Mouse (Mus musculus) regulatory T cell (primary cell): ENCODE results near the gene Clec18a.
"Not testable (repeated sequence)": the region's sequence is repeated elsewhere in the genome, so short reads cannot be mapped to it uniquely, and the experiment has no call there.

ENCODE experiments used
- in situ Hi-C: fragments of 300-600 bp; cut with MboI, MseI; formaldehyde crosslinking; loops from one replicate; pipeline ENCODE4 v1.15.1; 2025; ENCODE audit warnings: high pct_unique_total_duplicates

The Clec18a gene

DNA sequence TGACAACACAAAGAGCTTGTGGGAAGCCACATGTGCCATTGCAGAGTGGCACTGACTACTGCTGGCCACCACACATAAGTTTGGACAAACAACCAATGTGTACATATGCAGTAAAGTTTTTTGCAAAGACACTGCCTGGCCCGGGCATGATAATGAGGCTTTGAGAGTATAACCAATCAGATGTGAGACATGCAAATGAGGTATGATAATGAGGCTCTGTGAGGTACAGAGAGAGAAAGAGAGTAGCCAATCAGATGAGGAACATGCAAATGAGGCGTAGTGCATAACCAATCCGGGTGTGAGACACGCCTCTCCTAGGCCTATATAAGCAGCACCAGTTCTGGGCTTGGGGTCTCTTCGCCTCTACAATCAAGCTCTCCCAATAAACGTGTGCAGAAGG, at the start of gene Clec18a:
Clec18a (minus strand) TSS at position 101 of the 400 bp plus-strand sequence.
- in situ Hi-C loops, result loop anchor here (5.0 to 25.0 kb wide), 2 partner anchors 35 to 455 kb away; partner anchors contain the start of gene Exosc6

- in situ Hi-C loops, result no loop called here
Measured at GRCm38 (mm10) chr8:111130756-111131155, 38.5 kb upstream of the Clec18a start.

DNA sequence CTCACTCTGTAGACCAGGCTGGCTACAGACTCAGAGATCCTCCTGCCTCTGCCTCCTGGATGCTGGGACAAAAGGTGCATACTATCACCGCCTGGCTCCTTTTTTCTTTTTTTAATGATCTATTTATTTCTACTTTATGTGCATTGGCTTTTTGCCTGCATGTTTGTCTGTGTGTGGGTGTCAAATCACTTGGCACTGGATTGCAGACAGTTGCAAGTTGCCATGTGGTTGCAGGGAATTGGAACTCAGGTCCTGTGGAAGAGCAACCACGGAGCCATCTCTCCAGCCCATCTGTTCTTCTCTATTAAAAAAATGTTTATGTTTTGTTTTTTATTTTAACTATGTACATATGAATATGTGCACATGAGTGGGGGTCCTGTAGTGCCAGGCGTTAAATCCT, 27.3 kb upstream of the Clec18a start:
- in situ Hi-C loops, result no loop called here

GRCm38 (mm10) chr8:111114891-111115290, 22.7 kb upstream of the Clec18a start:
- in situ Hi-C loops, result no loop called here

- in situ Hi-C loops, result loop anchor here (5.0 to 25.0 kb wide), 3 partner anchors 38 to 458 kb away; partner anchors contain the start of gene Exosc6
Measured at GRCm38 (mm10) chr8:111094719-111095302, 2.6 kb upstream of the Clec18a start.

DNA sequence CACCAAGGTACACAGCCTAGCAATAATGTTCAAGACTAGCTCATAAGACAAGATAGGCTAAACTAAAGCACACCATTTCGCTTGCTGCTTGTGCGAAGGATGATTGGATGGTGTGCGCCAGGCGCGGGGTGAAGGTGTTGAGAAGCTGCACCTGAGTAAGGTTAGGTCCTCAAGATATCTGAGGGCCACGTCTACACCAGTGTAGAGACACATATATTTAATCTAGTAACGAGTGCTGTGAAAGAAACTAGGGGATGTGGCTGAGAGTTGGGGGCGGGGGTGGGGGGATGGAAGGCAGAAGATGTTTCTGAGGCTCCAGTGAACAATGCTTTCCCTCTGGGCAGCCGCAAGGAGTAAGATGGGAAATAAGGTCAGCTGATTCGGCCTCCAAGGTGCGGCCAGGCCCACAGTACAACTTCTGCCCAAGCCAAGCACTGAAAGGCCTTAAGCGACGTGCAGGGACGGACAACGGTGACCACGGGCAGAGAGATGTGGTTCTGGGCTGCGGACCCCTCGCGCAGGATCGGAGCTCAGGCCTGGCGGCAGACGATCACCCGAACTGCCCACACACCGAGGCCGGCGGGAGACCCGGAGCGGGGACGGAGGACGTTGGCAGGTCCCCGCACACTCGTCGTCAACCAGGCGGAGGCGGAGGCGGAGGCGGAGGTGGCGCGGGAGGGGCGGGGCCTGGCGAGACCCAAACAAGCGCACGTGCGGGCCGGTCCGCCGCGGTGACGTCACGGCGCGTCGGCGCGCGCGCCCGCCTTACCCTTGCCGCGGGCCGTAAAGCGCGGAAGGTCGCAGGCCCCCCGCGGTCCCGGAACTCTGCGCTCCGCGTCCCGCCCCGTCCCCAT, 1.9 kb upstream of the Clec18a start, which contains the start of gene Pdpr:
Pdpr (plus strand) TSS at position 766 of the 854 bp plus-strand sequence.
- in situ Hi-C loops, result loop anchor here (5.0 to 25.0 kb wide), 2 partner anchors 37 to 457 kb away; partner anchors contain the start of gene Exosc6

- in situ Hi-C loops, result loop anchor here (5.0 to 25.0 kb wide), 2 partner anchors 34 to 454 kb away; partner anchors contain the start of gene Exosc6
Measured at GRCm38 (mm10) chr8:111091706-111092105, 520 bp downstream of the Clec18a start.

DNA sequence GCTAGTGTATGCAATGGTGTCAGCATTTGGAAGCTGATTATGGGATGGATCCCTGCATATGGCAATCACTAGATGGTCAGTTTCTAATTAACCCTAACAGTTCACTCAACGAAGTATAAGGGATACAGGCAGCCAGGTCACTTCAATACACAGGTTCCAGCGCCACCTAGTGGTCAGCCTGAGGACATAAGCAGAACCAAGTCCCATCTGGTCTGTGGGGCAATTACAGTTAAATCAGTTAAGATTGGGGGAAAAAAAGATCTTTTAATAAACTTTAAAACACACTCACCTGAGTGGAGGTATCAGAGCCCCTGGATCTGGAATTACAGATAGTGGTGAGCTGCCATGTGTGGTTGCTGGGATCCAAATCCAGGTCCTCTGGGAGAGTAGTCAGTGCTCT, 2.1 kb downstream of the Clec18a start:
- in situ Hi-C loops, result loop anchor here (5.0 to 25.0 kb wide), 2 partner anchors 33 to 453 kb away; partner anchors contain the start of gene Exosc6

- in situ Hi-C loops, result loop anchor here (25.0 kb wide), 1 partner anchor 447 kb away; no protein-coding TSS in a partner anchor
Measured at GRCm38 (mm10) chr8:111083936-111084335, 8.3 kb downstream of the Clec18a start.

- in situ Hi-C loops, result loop anchor here (25.0 kb wide), 1 partner anchor 444 kb away; no protein-coding TSS in a partner anchor
Measured at GRCm38 (mm10) chr8:111081580-111082258, 10.5 kb downstream of the Clec18a start.

- in situ Hi-C loops, result loop anchor here (25.0 kb wide), 1 partner anchor 443 kb away; no protein-coding TSS in a partner anchor
Measured at GRCm38 (mm10) chr8:111079861-111080271, 12.4 kb downstream of the Clec18a start.

GRCm38 (mm10) chr8:111079461-111079860, 12.8 kb downstream of the Clec18a start:
- in situ Hi-C loops, result loop anchor here (25.0 kb wide), 1 partner anchor 442 kb away; no protein-coding TSS in a partner anchor

DNA sequence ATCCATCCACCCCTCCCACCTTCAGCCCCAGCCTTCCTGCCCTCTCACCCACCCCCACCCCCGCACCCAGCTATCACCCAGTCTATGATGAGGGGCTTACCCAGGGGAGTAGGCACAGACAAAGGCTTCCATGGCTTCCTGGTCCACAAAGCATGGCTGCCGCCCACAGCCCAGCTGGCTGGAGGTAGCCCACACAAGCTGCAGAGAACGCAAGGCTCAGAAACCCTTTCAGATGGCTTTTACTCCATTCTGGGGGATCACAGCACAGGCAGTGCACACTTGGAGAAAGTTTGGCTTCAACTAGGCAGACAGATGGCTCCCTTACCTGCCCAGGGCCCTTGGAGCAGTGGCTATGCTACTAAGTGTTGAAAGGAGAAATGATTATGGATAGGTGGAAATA, 16.3 kb downstream of the Clec18a start:
- in situ Hi-C loops, result loop anchor here (25.0 kb wide), 1 partner anchor 439 kb away; no protein-coding TSS in a partner anchor

DNA sequence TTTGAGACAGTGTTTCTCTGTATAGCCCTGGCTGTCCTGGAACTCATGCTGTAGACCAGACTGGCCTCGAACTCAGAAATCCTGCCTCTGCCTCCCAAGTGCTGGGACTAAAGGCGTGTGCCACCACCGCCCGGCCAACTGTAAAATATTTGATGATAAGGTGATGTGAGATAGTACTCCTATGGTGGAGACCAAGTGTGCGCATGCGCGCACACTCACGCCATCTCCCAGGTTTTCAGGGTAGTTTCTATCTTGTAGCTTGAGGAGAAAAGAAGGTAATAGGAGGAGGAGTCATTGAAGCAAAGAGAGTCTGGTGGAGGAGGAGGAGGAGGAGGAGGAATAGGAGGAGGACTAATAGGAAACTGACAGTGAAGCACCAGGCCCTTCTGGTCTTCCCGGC, 23.6 kb downstream of the Clec18a start:
- in situ Hi-C loops, result not testable (repeated sequence)

- in situ Hi-C loops, result no loop called here
Measured at GRCm38 (mm10) chr8:111067439-111067838, 24.8 kb downstream of the Clec18a start.

- in situ Hi-C loops, result no loop called here
Measured at GRCm38 (mm10) chr8:111066308-111066707, 25.9 kb downstream of the Clec18a start.

DNA sequence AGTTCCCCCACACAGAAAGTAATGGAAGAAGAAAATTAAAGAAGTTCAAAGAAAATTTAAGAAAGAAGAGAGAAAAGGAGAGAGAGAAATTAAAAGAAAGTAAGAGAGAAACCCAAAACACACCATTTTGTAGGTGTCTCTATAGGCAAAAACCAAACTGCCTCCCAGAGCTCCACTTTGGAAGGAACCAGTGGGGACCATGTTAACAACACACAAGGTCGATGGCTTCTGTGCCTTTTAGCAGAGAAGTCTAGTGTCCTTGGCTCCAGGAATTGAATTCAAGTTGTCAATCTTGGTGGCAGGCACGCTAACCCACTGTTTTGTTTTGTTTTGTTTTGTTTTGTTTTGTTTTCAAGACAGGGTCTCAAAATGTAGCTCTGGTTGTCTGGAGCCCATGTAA, 29.3 kb downstream of the Clec18a start:
- in situ Hi-C loops, result no loop called here

DNA sequence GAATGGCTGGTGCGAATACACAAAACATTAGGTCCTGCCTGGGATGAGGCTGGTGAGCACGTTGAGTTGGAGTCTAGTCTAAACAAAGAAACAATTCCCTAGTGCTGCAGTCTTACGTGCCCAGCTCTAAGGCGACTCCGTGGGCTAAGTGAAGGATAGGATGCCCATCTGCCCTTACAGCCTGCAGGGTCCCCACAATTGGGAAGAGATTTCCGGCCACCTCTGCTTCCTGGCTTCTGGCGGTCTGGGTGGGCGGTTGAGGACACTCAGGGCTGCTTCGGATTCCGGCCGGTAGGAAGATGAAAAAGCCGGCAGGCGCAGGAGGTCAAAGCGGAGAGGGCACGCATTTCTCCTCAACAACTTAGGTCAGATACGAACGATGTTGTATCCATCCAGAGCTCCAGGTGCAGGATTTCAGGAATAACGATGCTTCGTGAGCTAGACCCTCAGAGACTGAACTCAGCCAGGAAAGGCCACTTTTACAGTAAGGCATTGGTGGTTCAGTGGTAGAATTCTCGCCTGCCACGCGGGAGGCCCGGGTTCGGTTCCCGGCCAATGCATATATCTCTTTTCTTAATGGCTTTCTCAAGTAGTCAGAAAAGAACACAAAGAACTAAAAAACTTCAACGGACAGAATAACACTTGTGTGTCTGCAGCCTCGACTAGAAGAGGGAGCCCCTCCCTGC, 30.0 kb downstream of the Clec18a start:
- in situ Hi-C loops, result no loop called here

- in situ Hi-C loops, result no loop called here
Measured at GRCm38 (mm10) chr8:111061688-111062071, 30.5 kb downstream of the Clec18a start.

- in situ Hi-C loops, result loop anchor here (5.0 kb wide), 1 partner anchor 33 kb away; the partner anchor contains the start of genes Clec18a and Pdpr
Measured at GRCm38 (mm10) chr8:111058946-111059572, 33.2 kb downstream of the Clec18a start.
